Mouse (Mus musculus): ENCODE measurements around the gene Cd96. TPM values are rescaled to one million over a fixed set of nuclear protein-coding genes. Genes with fewer than 3 reads are reported as not detected.
"Not testable (repeated sequence)": the region's sequence is repeated elsewhere in the genome, so short reads cannot be mapped to it uniquely, and the experiment has no call there.

Cd96 gene
- not detected for total RNA-seq (2021)
- long read RNA-seq, experiment 1, partial matches to known transcripts: 1 of 1 reads
- long read RNA-seq, experiment 1, other reads (novel, unspliced or antisense): 0 of 1 reads
- long read RNA-seq, experiment 2: 0 reads

- DNase-seq (ENCODE audit: low spot score in 2 of 2): no peak
These were observed at the start of gene Cd96 for GRCm38 (mm10) chr16:46120020-46120419. Cd96 (minus strand) TSS chr16:46120251.

GRCm38 (mm10) chr16:46166971-46167370, 46.9 kb upstream of the Cd96 start:
- DNase-seq (ENCODE audit: low spot score in 2 of 2): no peak

GRCm38 (mm10) chr16:46165305-46165704, 45.3 kb upstream of the Cd96 start:
- DNase-seq (ENCODE audit: low spot score in 2 of 2): no peak

- not testable (repeated sequence) for DNase-seq (ENCODE audit: low spot score in 2 of 2)
These were observed 34.8 kb upstream of the Cd96 start, which contains the start of gene Gm4737 for GRCm38 (mm10) chr16:46154832-46155231. Gm4737 (minus strand) TSS chr16:46155077.

- no peak for DNase-seq (ENCODE audit: low spot score in 2 of 2)
These were observed 31.1 kb upstream of the Cd96 start for GRCm38 (mm10) chr16:46151141-46151540.

- DNase-seq (ENCODE audit: low spot score in 2 of 2): no peak
These were observed 28.8 kb upstream of the Cd96 start for GRCm38 (mm10) chr16:46148661-46149341.

GRCm38 (mm10) chr16:46146962-46147361, 26.9 kb upstream of the Cd96 start:
- no peak for DNase-seq (ENCODE audit: low spot score in 2 of 2)

GRCm38 (mm10) chr16:46122238-46122637, 2.2 kb upstream of the Cd96 start:
- no peak for DNase-seq (ENCODE audit: low spot score in 2 of 2)

- DNase-seq (ENCODE audit: low spot score in 2 of 2): peak in 1 of 2 experiments; percentile 24
These were observed 1.4 kb upstream of the Cd96 start for GRCm38 (mm10) chr16:46121420-46121819.

GRCm38 (mm10) chr16:46120607-46121006, 556 bp upstream of the Cd96 start:
- DNase-seq (ENCODE audit: low spot score in 2 of 2): no peak

GRCm38 (mm10) chr16:46117645-46118044, 2.4 kb downstream of the Cd96 start:
- no peak for DNase-seq (ENCODE audit: low spot score in 2 of 2)

GRCm38 (mm10) chr16:46114727-46115126, 5.3 kb downstream of the Cd96 start:
- no peak for DNase-seq (ENCODE audit: low spot score in 2 of 2)

GRCm38 (mm10) chr16:46109536-46109935, 10.5 kb downstream of the Cd96 start:
- DNase-seq (ENCODE audit: low spot score in 2 of 2): no peak

GRCm38 (mm10) chr16:46107431-46107830, 12.6 kb downstream of the Cd96 start:
- DNase-seq (ENCODE audit: low spot score in 2 of 2): no peak

- DNase-seq (ENCODE audit: low spot score in 2 of 2): no peak
These were observed 15.6 kb downstream of the Cd96 start for GRCm38 (mm10) chr16:46104491-46104890.

- no peak for DNase-seq (ENCODE audit: low spot score in 2 of 2)
These were observed 18.3 kb downstream of the Cd96 start for GRCm38 (mm10) chr16:46101748-46102147.

GRCm38 (mm10) chr16:46100286-46100685, 19.8 kb downstream of the Cd96 start:
- DNase-seq (ENCODE audit: low spot score in 2 of 2): peak in 1 of 2 experiments; percentile 39

GRCm38 (mm10) chr16:46097421-46097820, 22.6 kb downstream of the Cd96 start:
- DNase-seq (ENCODE audit: low spot score in 2 of 2): peak in 1 of 2 experiments; percentile 59

GRCm38 (mm10) chr16:46094478-46094877, 25.6 kb downstream of the Cd96 start:
- DNase-seq (ENCODE audit: low spot score in 2 of 2): peak in 1 of 2 experiments; percentile 34

GRCm38 (mm10) chr16:46092935-46093334, 27.1 kb downstream of the Cd96 start:
- peak in 1 of 2 experiments; percentile 15 for DNase-seq (ENCODE audit: low spot score in 2 of 2)

- no peak for DNase-seq (ENCODE audit: low spot score in 2 of 2)
These were observed 33.1 kb downstream of the Cd96 start for GRCm38 (mm10) chr16:46086874-46087473.

GRCm38 (mm10) chr16:46068000-46068399, 52.1 kb downstream of the Cd96 start:
- no peak for DNase-seq (ENCODE audit: low spot score in 2 of 2)

Measured in gastrocnemius, postnatal 4 days (tissue).